Mouse (Mus musculus): ENCODE results near the gene Ube2j2. TPM values are rescaled to one million over a fixed set of nuclear protein-coding genes. Genes with fewer than 3 reads are reported as not detected.

Ube2j2 gene
- polyA plus RNA-seq, 1 experiment from 2014 or later, result 144 TPM

Small RNAs within 50 kb of the gene (microRNA-seq; reads per million reads assigned to microRNA genes)
- gene Gm22991, result not detected

Other genes with a start within 250 kb of the Ube2j2 start
- 0.64 and 0.67 TPM in 2 replicates for gene Fndc10, start 249.5 kb upstream of the Ube2j2 start, polyA plus RNA-seq (2016; fragmentation: Nextera tagmentation; extraction: Ambion mirVana)
- gene Ssu72, start 239.0 kb upstream of the Ube2j2 start, polyA plus RNA-seq (2016; fragmentation: Nextera tagmentation; extraction: Ambion mirVana), result 163 and 164 TPM in 2 replicates
- gene Tmem240, start 209.0 kb upstream of the Ube2j2 start, polyA plus RNA-seq (2016; fragmentation: Nextera tagmentation; extraction: Ambion mirVana), result 0.36 and 0.77 TPM in 2 replicates
- gene Atad3a, start 182.7 kb upstream of the Ube2j2 start, polyA plus RNA-seq (2016; fragmentation: Nextera tagmentation; extraction: Ambion mirVana), result 141 and 149 TPM in 2 replicates
- 9.7 and 11.3 TPM in 2 replicates for gene Vwa1, start 169.1 kb upstream of the Ube2j2 start, polyA plus RNA-seq (2016; fragmentation: Nextera tagmentation; extraction: Ambion mirVana)
- gene Tmem88b, start 158.0 kb upstream of the Ube2j2 start, polyA plus RNA-seq (2016; fragmentation: Nextera tagmentation; extraction: Ambion mirVana), result 0.24 and 0.27 TPM in 2 replicates
- gene Ankrd65, start 153.4 kb upstream of the Ube2j2 start, polyA plus RNA-seq (2016; fragmentation: Nextera tagmentation; extraction: Ambion mirVana), result not detected in 2 replicates
- 253 and 258 TPM in 2 replicates for gene Mrpl20, start 141.0 kb upstream of the Ube2j2 start, polyA plus RNA-seq (2016; fragmentation: Nextera tagmentation; extraction: Ambion mirVana)
- 166 and 168 TPM in 2 replicates for gene Ccnl2, start 131.3 kb upstream of the Ube2j2 start, polyA plus RNA-seq (2016; fragmentation: Nextera tagmentation; extraction: Ambion mirVana)
- gene Aurkaip1, start 112.6 kb upstream of the Ube2j2 start, polyA plus RNA-seq (2016; fragmentation: Nextera tagmentation; extraction: Ambion mirVana), result 165 and 172 TPM in 2 replicates
- 37.6 and 39.4 TPM in 2 replicates for gene Mxra8, start 104.2 kb upstream of the Ube2j2 start, polyA plus RNA-seq (2016; fragmentation: Nextera tagmentation; extraction: Ambion mirVana)
- 4.6 and 5.3 TPM in 2 replicates for gene Dvl1, start 96.4 kb upstream of the Ube2j2 start, polyA plus RNA-seq (2016; fragmentation: Nextera tagmentation; extraction: Ambion mirVana)
- gene Tas1r3, start 80.5 kb upstream of the Ube2j2 start, polyA plus RNA-seq (2016; fragmentation: Nextera tagmentation; extraction: Ambion mirVana), result 0.12 and 0.33 TPM in 2 replicates
- gene Cptp, start 74.4 kb upstream of the Ube2j2 start, polyA plus RNA-seq (2016; fragmentation: Nextera tagmentation; extraction: Ambion mirVana), result 21.2 and 24.0 TPM in 2 replicates
- gene Ints11, start 74.3 kb upstream of the Ube2j2 start, polyA plus RNA-seq (2016; fragmentation: Nextera tagmentation; extraction: Ambion mirVana), result 120 and 121 TPM in 2 replicates
- 54.5 and 56.3 TPM in 2 replicates for gene Pusl1, start 52.0 kb upstream of the Ube2j2 start, polyA plus RNA-seq (2016; fragmentation: Nextera tagmentation; extraction: Ambion mirVana)
- gene Acap3, start 52.0 kb upstream of the Ube2j2 start, polyA plus RNA-seq (2016; fragmentation: Nextera tagmentation; extraction: Ambion mirVana), result 24.3 and 24.5 TPM in 2 replicates
- 18.4 and 20.9 TPM in 2 replicates for gene C1qtnf12, start 18.5 kb downstream of the Ube2j2 start, polyA plus RNA-seq (2016; fragmentation: Nextera tagmentation; extraction: Ambion mirVana)
- 12.7 and 14.0 TPM in 2 replicates for gene B3galt6, start 48.8 kb downstream of the Ube2j2 start, polyA plus RNA-seq (2016; fragmentation: Nextera tagmentation; extraction: Ambion mirVana)
- gene Sdf4, start 49.0 kb downstream of the Ube2j2 start, polyA plus RNA-seq (2016; fragmentation: Nextera tagmentation; extraction: Ambion mirVana), result 134 and 135 TPM in 2 replicates
- gene Tnfrsf4, start 70.0 kb downstream of the Ube2j2 start, polyA plus RNA-seq (2016; fragmentation: Nextera tagmentation; extraction: Ambion mirVana), result 0.72 and 1.1 TPM in 2 replicates
- gene Tnfrsf18, start 82.3 kb downstream of the Ube2j2 start, polyA plus RNA-seq (2016; fragmentation: Nextera tagmentation; extraction: Ambion mirVana), result 0.72 and 1.1 TPM in 2 replicates
- gene Ttll10, start 115.6 kb downstream of the Ube2j2 start, polyA plus RNA-seq (2016; fragmentation: Nextera tagmentation; extraction: Ambion mirVana), result 0.10 and 0.41 TPM in 2 replicates
- gene 9430015G10Rik, start 166.2 kb downstream of the Ube2j2 start, polyA plus RNA-seq (2016; fragmentation: Nextera tagmentation; extraction: Ambion mirVana), result 81.2 and 86.9 TPM in 2 replicates
- 0.87 and 1.1 TPM in 2 replicates for gene Rnf223, start 186.7 kb downstream of the Ube2j2 start, polyA plus RNA-seq (2016; fragmentation: Nextera tagmentation; extraction: Ambion mirVana)

All from forebrain, embryonic 10.5 days (tissue).